Mouse (Mus musculus) layer of hippocampus, adult 9-11 months (tissue): ENCODE measurements around the gene Vmn1r135.
"Not testable (repeated sequence)": the region's sequence is repeated elsewhere in the genome, so short reads cannot be mapped to it uniquely, and the experiment has no call there.

Source experiments
- DNase-seq: peaks from one replicate; pipeline ENCODE4 v3.0.0; 2022

Vmn1r135 gene

GRCm38 (mm10) chr7:21832051-21832450, at the start of gene Vmn1r135:
Gene Vmn1r135 (plus strand): TSS chr7:21832351.
- DNase-seq, result not testable (repeated sequence)

GRCm38 (mm10) chr7:21796628-21797027, 35.5 kb upstream of the Vmn1r135 start, which contains the start of gene Gm4177:
Gene Gm4177 (minus strand): TSS chr7:21796728.
- not testable (repeated sequence) for DNase-seq

DNA sequence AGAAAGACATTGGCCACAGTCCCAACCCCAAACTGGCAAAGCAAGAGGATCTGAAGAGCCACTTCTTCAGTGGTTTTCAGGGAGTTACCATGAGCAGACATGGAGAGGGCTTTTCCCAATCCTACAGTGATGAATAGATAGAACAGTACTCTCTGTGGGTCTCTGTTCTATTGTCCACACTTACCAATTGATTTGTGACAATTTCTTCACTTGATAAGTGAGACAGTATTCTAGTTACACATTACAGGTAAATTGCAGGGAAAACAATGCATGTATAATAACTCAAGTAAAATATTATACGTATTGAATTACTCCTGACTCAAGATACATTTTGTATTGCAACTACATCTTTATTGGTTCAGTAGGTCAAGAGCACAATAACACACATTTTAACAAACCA, 12.0 kb downstream of the Vmn1r135 start, which contains the start of gene Gm5725:
TSS of gene Gm5725 (minus strand) at position 101 of the 400 bp plus-strand sequence.
- DNase-seq, result not testable (repeated sequence)
